Mouse (Mus musculus) cerebellum, adult 2 months (tissue): ENCODE results near the gene Crebrf.

ENCODE experiments used
- CTCF ChIP-seq: fragments of 200-500 bp; IDR thresholded peaks from 2 replicates; pipeline ENCODE4 v1.5.1; 2011; ENCODE audit warnings: low read depth, mild to moderate bottlenecking, control low read depth, low read length, moderate library complexity, borderline replicate concordance; ENCODE audit not compliant: insufficient read depth
- POLR2A ChIP-seq: fragments of 200-500 bp; IDR thresholded peaks from 2 replicates; pipeline ENCODE4 v1.6.1; 2011; ENCODE audit warnings: low read length, control low read depth, borderline replicate concordance; ENCODE audit not compliant: insufficient read depth

DNA sequence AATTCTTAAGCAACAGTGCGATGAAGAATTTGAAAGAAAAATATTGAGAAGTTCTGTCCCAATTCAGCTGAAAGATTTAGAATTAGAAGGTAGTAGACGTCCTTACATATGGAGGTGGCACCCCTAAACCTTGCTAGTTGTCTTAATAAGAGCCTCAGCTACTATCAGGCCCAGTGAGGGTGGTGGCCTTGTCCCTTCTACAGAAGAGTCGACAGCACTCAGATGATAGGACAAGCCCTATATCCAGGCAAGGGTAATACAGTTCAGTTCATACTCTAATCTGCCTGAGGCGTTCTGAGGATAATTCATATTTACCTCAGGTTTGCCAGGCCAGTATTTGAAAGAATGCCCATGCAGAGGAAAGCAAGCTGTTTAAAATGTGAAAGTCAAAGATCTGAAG lies 62.6 kb downstream of the Crebrf start:
- no peak for TF ChIP-seq POLR2A
- TF ChIP-seq CTCF, result no peak
